Mouse (Mus musculus): ENCODE results near the gene Rpl15.
A peak's percentile ranks its signal among the peaks of the same experiment; 100 is the strongest.
"Not testable (repeated sequence)": the region's sequence is repeated elsewhere in the genome, so short reads cannot be mapped to it uniquely, and the experiment has no call there.

Gene Rpl15

GRCm38 (mm10) chr14:18242638-18243130 lies 28.5 kb downstream of the Rpl15 start:
- no peak for DNase-seq (ENCODE audit: low read depth in 1 of 2, low spot score in 2 of 2)

GRCm38 (mm10) chr14:18241786-18242185 lies 29.4 kb downstream of the Rpl15 start:
- DNase-seq (ENCODE audit: low read depth in 1 of 2, low spot score in 2 of 2) = no peak

GRCm38 (mm10) chr14:18240132-18240531 lies 31.1 kb downstream of the Rpl15 start:
- no peak for DNase-seq (ENCODE audit: low read depth in 1 of 2, low spot score in 2 of 2)

GRCm38 (mm10) chr14:18238750-18239731 lies 32.1 kb downstream of the Rpl15 start, which contains the start of gene Nr1d2:
Nr1d2 (minus strand) TSS chr14:18239127.
- peak; percentile 92 to 96 for DNase-seq (ENCODE audit: low read depth in 1 of 2, low spot score in 2 of 2)

GRCm38 (mm10) chr14:18238131-18238749 lies 33.0 kb downstream of the Rpl15 start:
- DNase-seq (ENCODE audit: low read depth in 1 of 2, low spot score in 2 of 2) = peak; percentile 91 to 98

- DNase-seq (ENCODE audit: low read depth in 1 of 2, low spot score in 2 of 2) = no peak
These were observed 33.8 kb downstream of the Rpl15 start for GRCm38 (mm10) chr14:18237381-18237780.

GRCm38 (mm10) chr14:18236496-18237235 lies 34.5 kb downstream of the Rpl15 start:
- not testable (repeated sequence) for DNase-seq (ENCODE audit: low read depth in 1 of 2, low spot score in 2 of 2)

- peak in 1 of 2 experiments; percentile 16 for DNase-seq (ENCODE audit: low read depth in 1 of 2, low spot score in 2 of 2)
These were observed 36.9 kb downstream of the Rpl15 start for GRCm38 (mm10) chr14:18233981-18234960.

GRCm38 (mm10) chr14:18233076-18233475 lies 38.1 kb downstream of the Rpl15 start:
- no peak for DNase-seq (ENCODE audit: low read depth in 1 of 2, low spot score in 2 of 2)

- DNase-seq (ENCODE audit: low read depth in 1 of 2, low spot score in 2 of 2) = not testable (repeated sequence)
These were observed 39.3 kb downstream of the Rpl15 start for GRCm38 (mm10) chr14:18231866-18232265.

GRCm38 (mm10) chr14:18229751-18230150 lies 41.4 kb downstream of the Rpl15 start:
- DNase-seq (ENCODE audit: low read depth in 1 of 2, low spot score in 2 of 2) = not testable (repeated sequence)

- not testable (repeated sequence) for DNase-seq (ENCODE audit: low read depth in 1 of 2, low spot score in 2 of 2)
These were observed 45.0 kb downstream of the Rpl15 start for GRCm38 (mm10) chr14:18226181-18226580.

- not testable (repeated sequence) for DNase-seq (ENCODE audit: low read depth in 1 of 2, low spot score in 2 of 2)
These were observed 45.8 kb downstream of the Rpl15 start for GRCm38 (mm10) chr14:18225431-18225830.

GRCm38 (mm10) chr14:18221977-18222376 lies 49.2 kb downstream of the Rpl15 start:
- DNase-seq (ENCODE audit: low read depth in 1 of 2, low spot score in 2 of 2) = no peak
